Mouse (Mus musculus) E14TG2a.4 (cell line): ENCODE measurements around the gene Senp6.

Experiments
- CTCF ChIP-seq: conservative IDR thresholded peaks from 2 replicates; pipeline ENCODE4 v1.5.1; 2014; ENCODE audit warnings: low read length
- POU5F1 ChIP-seq: IDR thresholded peaks from 2 replicates; pipeline ENCODE4 v1.6.1; 2014; ENCODE audit warnings: low read length, borderline replicate concordance

DNA sequence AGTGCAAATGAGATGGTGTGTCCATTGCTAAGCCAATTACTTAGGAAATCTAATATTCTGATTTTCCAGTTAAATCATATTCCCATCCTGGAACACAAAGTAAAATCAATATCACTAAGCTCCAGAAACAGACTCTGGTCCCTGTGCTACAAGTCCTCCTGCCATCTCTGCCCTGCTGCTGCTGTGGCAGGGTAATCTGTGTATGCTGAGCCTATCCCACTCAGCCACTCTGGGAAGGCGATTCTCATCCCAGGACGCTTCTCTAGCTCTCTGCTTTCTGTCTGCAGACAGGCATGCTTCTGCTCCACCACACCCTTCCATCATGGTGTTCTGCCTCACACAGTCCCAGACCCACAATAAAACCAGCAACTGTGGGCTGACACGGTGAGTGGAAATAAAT lies 46.3 kb upstream of the Senp6 start:
- no peak for TF ChIP-seq CTCF
- TF ChIP-seq POU5F1, result no peak
